Mouse (Mus musculus) limb, embryonic 15.5 days (tissue): ENCODE measurements around the gene Epha3. TPM values are rescaled to one million over a fixed set of nuclear protein-coding genes. Genes with fewer than 3 reads are reported as not detected.

Experiments
- ATAC-seq: fragments of 200-750 bp; cut with Nextera tagmentation; 2 replicates; pipeline ENCODE4 v1.8.0; 2017; ENCODE audit warnings: low read depth, moderate TSS enrichment; ENCODE audit not compliant: insufficient number of reproducible peaks, low FRiP score, low TSS enrichment
- H3K27ac ChIP-seq: fragments of 300-500 bp; sonication (generic); 2 replicates; pipeline ENCODE4 v1.5.1; 2015; ENCODE audit warnings: moderate library complexity, mild to moderate bottlenecking, inconsistent platforms
- H3K27me3 ChIP-seq: fragments of 300-500 bp; sonication (generic); 2 replicates; pipeline ENCODE4 v1.6.1; 2015; ENCODE audit warnings: inconsistent platforms
- H3K36me3 ChIP-seq: fragments of 300-500 bp; sonication (generic); 2 replicates; pipeline ENCODE4 v1.6.1; 2015; ENCODE audit warnings: inconsistent platforms
- H3K4me1 ChIP-seq: fragments of 300-500 bp; sonication (generic); 2 replicates; pipeline ENCODE4 v1.6.1; 2015; ENCODE audit warnings: inconsistent platforms
- H3K4me2 ChIP-seq: fragments of 300-500 bp; sonication (generic); 2 replicates; pipeline ENCODE4 v1.6.1; 2015; ENCODE audit warnings: mild to moderate bottlenecking, inconsistent platforms
- H3K4me3 ChIP-seq: fragments of 300-500 bp; sonication (generic); 2 replicates; pipeline ENCODE4 v1.5.1; 2015; ENCODE audit warnings: mild to moderate bottlenecking, inconsistent platforms
- H3K9ac ChIP-seq: fragments of 300-500 bp; sonication (generic); 2 replicates; pipeline ENCODE4 v1.6.1; 2015; ENCODE audit warnings: inconsistent platforms
- H3K9me3 ChIP-seq: fragments of 300-500 bp; sonication (generic); 2 replicates; pipeline ENCODE4 v1.6.1; 2016; ENCODE audit warnings: inconsistent platforms
- WGBS: fragments of 180-500 bp; shearing (Covaris S2); methylation state at CpG from one replicate; pipeline ENCODE4 v1.1.7; 2015; 5-methylcytosine and 5-hydroxymethylcytosine counted together
- polyA plus RNA-seq: library from polyadenylated mRNA; unstranded; fragments of >200 nt; fragmentation: Nextera tagmentation; extraction: Ambion mirVana; gene quantifications from 2 replicates; pipeline ENCODE4 v1.2.1, GENCODE M21; 2015

Gene Epha3
- polyA plus RNA-seq, 1 experiment from 2014 or later = 18.0 TPM

GRCm38 (mm10) chr16:63556410-63557146 lies 307.4 kb downstream of the Epha3 start:
- no peak overlapping the region for H3K27ac ChIP-seq
- no peaks in the 10 kb centered on the region for H3K27me3 ChIP-seq
- H3K4me1 ChIP-seq = no peaks in the 10 kb centered on the region
- no peaks in the 10 kb centered on the region for H3K9me3 ChIP-seq
- H3K4me3 ChIP-seq = no peak overlapping the region
- no peak for ATAC-seq
- no peaks in the 10 kb centered on the region for H3K36me3 ChIP-seq
- H3K9ac ChIP-seq = no peak overlapping the region
- H3K4me2 ChIP-seq = no peak overlapping the region
- 11% methylated on average over 6 of the region's 6 CpGs for whole genome bisulfite sequencing

- Histone ChIP-seq H3K4me2 (no peak overlapping the region), H3K27me3 (no peaks in the 10 kb centered on the region), H3K4me3 (no peak overlapping the region), H3K9me3 (no peaks in the 10 kb centered on the region), H3K36me3 (no peaks in the 10 kb centered on the region), H3K9ac (no peak overlapping the region), H3K4me1 (no peaks in the 10 kb centered on the region), H3K27ac (no peak overlapping the region)
- 86% methylated on average over 7 of the region's 7 CpGs for whole genome bisulfite sequencing
- ATAC-seq = no peak
Measured at GRCm38 (mm10) chr16:63552531-63552930, 311.4 kb downstream of the Epha3 start.

- H3K27ac ChIP-seq = no peak overlapping the region
- no peaks in the 10 kb centered on the region for H3K4me1 ChIP-seq
- H3K9ac ChIP-seq = no peak overlapping the region
- H3K9me3 ChIP-seq = no peaks in the 10 kb centered on the region
- no peak overlapping the region for H3K4me3 ChIP-seq
- no peak overlapping the region for H3K4me2 ChIP-seq
- H3K36me3 ChIP-seq = no peaks in the 10 kb centered on the region
- no peak for ATAC-seq
- no peaks in the 10 kb centered on the region for H3K27me3 ChIP-seq
Measured at GRCm38 (mm10) chr16:63539489-63539888, 324.5 kb downstream of the Epha3 start.

- Histone ChIP-seq H3K27me3 (no peaks in the 10 kb centered on the region), H3K4me3 (no peak overlapping the region), H3K27ac (no peak overlapping the region), H3K36me3 (no peaks in the 10 kb centered on the region), H3K9ac (no peak overlapping the region), H3K4me2 (no peak overlapping the region), H3K4me1 (no peaks in the 10 kb centered on the region), H3K9me3 (no peaks in the 10 kb centered on the region)
- ATAC-seq = no peak
- WGBS = 26% methylated on average over 2 of the region's 2 CpGs
Measured at GRCm38 (mm10) chr16:63528821-63529220, 335.2 kb downstream of the Epha3 start.

GRCm38 (mm10) chr16:63517636-63518035 lies 346.3 kb downstream of the Epha3 start:
- H3K9me3 ChIP-seq = no peaks in the 10 kb centered on the region
- WGBS = 73% methylated on average over 1 of the region's 1 CpGs
- no peak overlapping the region for H3K9ac ChIP-seq
- ATAC-seq = no peak
- H3K4me3 ChIP-seq = no peak overlapping the region
- H3K27ac ChIP-seq = no peak overlapping the region
- H3K4me2 ChIP-seq = no peak overlapping the region
- H3K4me1 ChIP-seq = no peaks in the 10 kb centered on the region
- no peaks in the 10 kb centered on the region for H3K36me3 ChIP-seq
- no peaks in the 10 kb centered on the region for H3K27me3 ChIP-seq

GRCm38 (mm10) chr16:63510069-63510468 lies 353.9 kb downstream of the Epha3 start:
- ATAC-seq = no peak

DNA sequence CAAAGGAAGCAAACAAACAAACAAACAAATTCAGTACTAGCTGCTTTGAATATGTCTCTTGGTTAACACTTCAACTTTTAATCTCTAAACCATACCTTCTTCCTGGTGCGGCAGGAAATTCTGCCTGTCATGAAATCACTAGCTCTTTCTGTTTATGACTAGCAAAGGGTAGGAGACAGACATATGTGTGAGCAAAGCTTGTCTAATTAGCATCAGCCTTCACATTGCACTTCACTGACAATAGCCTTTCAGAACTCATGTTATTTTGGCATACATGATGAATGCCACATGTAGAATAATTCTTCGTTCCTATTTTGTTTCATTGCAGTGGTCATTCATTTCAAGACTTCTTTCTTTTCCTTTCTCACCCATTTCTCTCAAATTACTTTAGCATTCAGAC lies 357.5 kb downstream of the Epha3 start:
- Histone ChIP-seq H3K9ac (no peak overlapping the region), H3K4me2 (no peak overlapping the region), H3K4me1 (no peaks in the 10 kb centered on the region), H3K9me3 (no peaks in the 10 kb centered on the region), H3K27me3 (no peaks in the 10 kb centered on the region), H3K36me3 (no peaks in the 10 kb centered on the region), H3K4me3 (no peak overlapping the region), H3K27ac (no peak overlapping the region)
- WGBS = 54% methylated on average over 2 of the region's 2 CpGs
- no peak for ATAC-seq

More at GRCm38 (mm10) chr16:63510069-63510468, 353.9 kb downstream of the Epha3 start:
- H3K27ac ChIP-seq = no peak overlapping the region
- 82% methylated on average over 2 of the region's 2 CpGs for WGBS
- no peak overlapping the region for H3K4me3 ChIP-seq
- no peak overlapping the region for H3K9ac ChIP-seq
- no peaks in the 10 kb centered on the region for H3K4me1 ChIP-seq
- no peaks in the 10 kb centered on the region for H3K9me3 ChIP-seq
- no peaks in the 10 kb centered on the region for H3K27me3 ChIP-seq
- H3K36me3 ChIP-seq = no peaks in the 10 kb centered on the region
- H3K4me2 ChIP-seq = no peak overlapping the region

- WGBS = 51% methylated on average over 6 of the region's 6 CpGs
Measured at GRCm38 (mm10) chr16:63501456-63501855, 362.5 kb downstream of the Epha3 start.

DNA sequence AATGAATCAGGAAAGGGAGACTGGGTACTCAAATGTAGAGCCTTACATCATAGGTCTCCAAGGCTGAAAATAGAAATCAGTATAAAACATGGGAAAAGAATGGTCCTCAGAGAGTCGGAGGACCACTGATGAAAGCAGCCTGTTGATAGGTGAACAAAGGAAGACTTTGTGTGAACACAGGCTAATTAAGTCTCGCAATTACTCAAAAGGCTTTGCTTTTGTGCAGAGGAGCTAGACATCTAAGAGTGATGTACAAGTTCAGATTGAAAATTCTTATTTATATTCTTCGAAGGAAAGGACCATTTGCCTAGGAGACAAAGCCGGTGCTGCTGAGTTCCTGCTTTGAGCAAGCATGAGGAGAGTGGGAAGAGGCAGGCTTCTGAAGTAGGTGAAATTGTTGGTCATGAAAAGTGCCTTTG lies 363.0 kb downstream of the Epha3 start:
- no peak overlapping the region for H3K9ac ChIP-seq
- no peaks in the 10 kb centered on the region for H3K27me3 ChIP-seq
- ATAC-seq = no peak
- H3K9me3 ChIP-seq = no peaks in the 10 kb centered on the region
- no peak overlapping the region for H3K4me3 ChIP-seq
- no peak overlapping the region for H3K27ac ChIP-seq
- WGBS = 81% methylated on average over 4 of the region's 4 CpGs
- no peak overlapping the region for H3K4me2 ChIP-seq
- H3K4me1 ChIP-seq = no peaks in the 10 kb centered on the region
- H3K36me3 ChIP-seq = no peaks in the 10 kb centered on the region

More at GRCm38 (mm10) chr16:63501456-63501855, 362.5 kb downstream of the Epha3 start:
- no peak for ATAC-seq
- Histone ChIP-seq H3K9me3 (no peaks in the 10 kb centered on the region), H3K9ac (no peak overlapping the region), H3K4me3 (no peak overlapping the region), H3K4me2 (no peak overlapping the region), H3K36me3 (no peaks in the 10 kb centered on the region), H3K27me3 (no peaks in the 10 kb centered on the region), H3K4me1 (no peaks in the 10 kb centered on the region), H3K27ac (no peak overlapping the region)
